ENCODE assay signal across 16 mouse cellular contexts in the genomic region with DNA sequence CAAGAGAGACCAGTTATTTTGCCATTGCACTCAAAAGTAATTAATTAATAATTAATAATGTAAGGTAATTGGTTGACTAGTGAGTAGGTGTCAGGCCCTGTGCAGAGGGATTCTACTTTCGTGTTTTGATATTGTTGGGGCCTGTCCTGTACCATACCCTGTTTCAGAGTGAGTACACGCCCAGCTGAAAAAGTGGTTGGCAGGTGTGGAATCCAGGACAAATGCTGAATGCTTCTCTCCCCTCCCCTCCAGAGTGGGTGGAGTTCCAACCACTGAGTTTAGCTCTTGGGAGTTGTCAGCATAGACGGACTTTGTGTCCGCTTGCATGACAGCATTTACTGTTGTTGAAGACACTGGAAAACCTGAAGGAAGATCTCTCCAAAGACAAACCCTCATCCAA. TPM values are rescaled to one million over a fixed set of nuclear protein-coding genes. Genes with fewer than 3 reads are reported as not detected.
DNase-seq lines count a peak whose midpoint lies in the region; ATAC-seq and TF ChIP-seq lines count a peak whose summit lies in the region.
"Had no signal": no experiment of that assay in that cellular context is flagged by ENCODE, and none has a peak within 500 bp of the region (broad histone marks: within the 10 kb centered on the region; RNA-seq: fewer than 3 reads in every experiment).

No protein-coding gene starts in this region.

- WGBS in liver, adult 2 months: 31% methylated on average over 4 of the region's 4 CpGs
- 66% methylated on average over 4 of the region's 4 CpGs for WGBS in liver, embryonic 11.5 days
- WGBS in liver, embryonic 16.5 days (ENCODE audit: insufficient replicate concordance): 43% methylated on average over 4 of the region's 4 CpGs

- no peaks in the 10 kb centered on the region for H3K27me3 ChIP-seq in liver, adult 2 months (ENCODE audit: control insufficient read depth, insufficient read depth, low read length)
- H3K27me3 ChIP-seq in liver, embryonic 11.5 days (replicated peaks; ENCODE audit: control insufficient read depth, insufficient read depth, low read length): no peaks in the 10 kb centered on the region
- no peaks in the 10 kb centered on the region for H3K27me3 ChIP-seq in liver, embryonic 16.5 days (ENCODE audit: control insufficient read depth, insufficient read depth, low read depth, low read length)
- H3K27me3 ChIP-seq: embryonic facial prominence, embryonic 12.5 days; forebrain, embryonic 15.5 days; hindbrain, embryonic 13.5 days; midbrain, embryonic 12.5 days had no signal

- peak overlapping the region; percentile 49 for H3K27ac ChIP-seq in liver, adult 2 months (replicated peaks; ENCODE audit: insufficient read depth, low read depth, low read length)
- H3K27ac ChIP-seq in liver, embryonic 11.5 days (ENCODE audit: low read depth, low read length): no peak overlapping the region
- H3K27ac ChIP-seq in liver, embryonic 16.5 days (ENCODE audit: low read length): peak overlapping the region; percentile 54
- H3K27ac ChIP-seq: embryonic facial prominence, embryonic 12.5 days; forebrain, embryonic 15.5 days; midbrain, embryonic 12.5 days had no signal

- H3K4me2 ChIP-seq in liver, embryonic 11.5 days: no peak overlapping the region
- peak overlapping the region; percentile 26 for H3K4me2 ChIP-seq in liver, embryonic 16.5 days (ENCODE audit: low read depth, low read length)
- H3K4me2 ChIP-seq: embryonic facial prominence, embryonic 12.5 days; forebrain, embryonic 15.5 days; hindbrain, embryonic 13.5 days; midbrain, embryonic 12.5 days had no signal

- H3K79me2 ChIP-seq in liver, adult 2 months (ENCODE audit: control insufficient read depth, insufficient read depth, low read length): peaks cover 33% of the 10 kb centered on the region

- DNase-seq in frontal cortex, postnatal 25 days (ENCODE audit: low spot score in 2 of 2): no peak
- peak; percentile 89 for DNase-seq in liver, adult 2 months (ENCODE audit: extremely low read depth, low read depth, low spot score)
- DNase-seq in liver, embryonic 11.5 days (ENCODE audit: low spot score): no peak
- peak; percentile 59 for DNase-seq in ZHBTc4 (ENCODE audit: low read depth, low spot score)
- no peak for DNase-seq in left cerebral cortex, postnatal 36 days (ENCODE audit: low spot score in 2 of 2)
- no peak for DNase-seq in layer of hippocampus, postnatal 36 days
- DNase-seq: cerebellum, adult 9-10 months; gastrocnemius, postnatal 36 days; thymus, adult 2 months had no signal

- TF ChIP-seq POLR2A in liver, adult 2 months (IDR thresholded peaks at IDR 0.05; ENCODE audit: extremely low read depth, insufficient read depth, low read length): no peak

- no peaks in the 10 kb centered on the region for H3K9me3 ChIP-seq in liver, embryonic 11.5 days (ENCODE audit: control insufficient read depth, low read length)
- H3K9me3 ChIP-seq in liver, embryonic 16.5 days (replicated peaks; ENCODE audit: control insufficient read depth, low read length): no peaks in the 10 kb centered on the region
- H3K9me3 ChIP-seq: embryonic facial prominence, embryonic 12.5 days; forebrain, embryonic 15.5 days; G1E; hindbrain, embryonic 13.5 days; midbrain, embryonic 12.5 days had no signal

- peaks cover 30% of the 10 kb centered on the region for H3K4me1 ChIP-seq in liver, adult 2 months (ENCODE audit: control insufficient read depth, insufficient read depth, low read length)
- peaks cover 48% of the 10 kb centered on the region for H3K4me1 ChIP-seq in liver, embryonic 11.5 days (replicated peaks; ENCODE audit: control insufficient read depth, insufficient read depth, low read length)
- peaks cover 31% of the 10 kb centered on the region for H3K4me1 ChIP-seq in liver, embryonic 16.5 days (ENCODE audit: control insufficient read depth, low read depth, low read length)

- no peak overlapping the region for H3K4me3 ChIP-seq in liver, adult 2 months (ENCODE audit: insufficient read depth, low read depth, low read length)
- no peak overlapping the region for H3K4me3 ChIP-seq in liver, embryonic 11.5 days (ENCODE audit: low read depth, low read length)
- H3K4me3 ChIP-seq in liver, embryonic 16.5 days (ENCODE audit: low read depth, low read length): no peak overlapping the region
- H3K4me3 ChIP-seq: embryonic facial prominence, embryonic 12.5 days; forebrain, embryonic 15.5 days; hindbrain, embryonic 13.5 days; midbrain, embryonic 12.5 days had no signal

- H3K36me3 ChIP-seq in liver, adult 2 months (ENCODE audit: control insufficient read depth, insufficient read depth, low read length): no peaks in the 10 kb centered on the region
- no peaks in the 10 kb centered on the region for H3K36me3 ChIP-seq in liver, embryonic 11.5 days (ENCODE audit: control insufficient read depth, insufficient read depth, low read length)
- no peaks in the 10 kb centered on the region for H3K36me3 ChIP-seq in liver, embryonic 16.5 days (ENCODE audit: control insufficient read depth, insufficient read depth)
- H3K36me3 ChIP-seq: forebrain, embryonic 15.5 days; hindbrain, embryonic 13.5 days; midbrain, embryonic 12.5 days had no signal

- 0 out of 2 replicates have a peak overlapping the region, but pooled peaks have one; percentile 11 for H3K9ac ChIP-seq in liver, adult 2 months (ENCODE audit: low read depth, low read length)
- no peak overlapping the region for H3K9ac ChIP-seq in liver, embryonic 11.5 days (ENCODE audit: low read depth, low read length)
- no peak overlapping the region for H3K9ac ChIP-seq in liver, embryonic 16.5 days (ENCODE audit: low read depth, low read length)
- H3K9ac ChIP-seq: embryonic facial prominence, embryonic 12.5 days; forebrain, embryonic 15.5 days; hindbrain, embryonic 13.5 days; midbrain, embryonic 12.5 days had no signal

- no peak for TF ChIP-seq CTCF in liver, adult 2 months (IDR thresholded peaks at IDR 0.05; ENCODE audit: low read depth, low read length)

- 0 out of 2 replicates have a peak, but pooled peaks have one; percentile 21 for ATAC-seq in frontal cortex, adult (ENCODE audit: low TSS enrichment)
- no peak for ATAC-seq in liver, embryonic 11.5 days (replicated peaks; ENCODE audit: low FRiP score)
- peak; percentile 35; the same call in 1 of the 2 replicates for ATAC-seq in liver, embryonic 16.5 days (ENCODE audit: low read depth)
- ATAC-seq: forebrain, embryonic 15.5 days had no signal

- intact Hi-C loops in left cerebral cortex, postnatal 36 days (cut with DNase I): no loop called here

RNA-seq across cellular contexts. Expression of gene Arid1b, which starts 18.4 kb away (rescaled TPM):
- 9.7 and 12.5 TPM in 2 replicates for total RNA-seq in liver, adult 2 months (2014; rRNA removed)
- polyA plus RNA-seq in liver, adult 2 months (2012; rRNA removed): 11.7 and 12.1 TPM in 2 replicates
- 8.1 and 9.1 TPM in 2 replicates for polyA plus RNA-seq in liver, embryonic 11.5 days (2014; fragmentation: Nextera tagmentation; extraction: Ambion mirVana)
- 3.2 TPM in 2 replicates for polyA plus RNA-seq in liver, embryonic 16.5 days (2015; fragmentation: Nextera tagmentation; extraction: Ambion mirVana)
- total RNA-seq in left cerebral cortex, postnatal 36 days (2021): 10 to 100 TPM; 77.5 to 90.0 TPM
- 100 to 1,000 TPM; 100 to 110 TPM for total RNA-seq in layer of hippocampus, postnatal 36 days (2021)

Comparison
In these comparisons a context has a peak if more than half of its experiments do, and no peak if none do; other contexts are left out.
1. DNase-seq: peak in liver, adult 2 months (single experiment) and ZHBTc4 (single experiment); none in frontal cortex, postnatal 25 days (0 of 2), liver, embryonic 11.5 days (single experiment), left cerebral cortex, postnatal 36 days (0 of 2) and layer of hippocampus, postnatal 36 days (0 of 2).